Mouse (Mus musculus): ENCODE data around the gene Tcte1.

The Tcte1 gene

GRCm38 (mm10) chr17:45547461-45548190, 24.4 kb downstream of the Tcte1 start:
- DNase-seq (ENCODE audit: low read depth) = no peak

GRCm38 (mm10) chr17:45548541-45549512, 25.6 kb downstream of the Tcte1 start:
- no peak for DNase-seq (ENCODE audit: low read depth)

- DNase-seq (ENCODE audit: low read depth) = no peak
Measured at GRCm38 (mm10) chr17:45549617-45550181, 26.5 kb downstream of the Tcte1 start, which contains the start of gene Tmem151b. Tmem151b (minus strand) TSS chr17:45549677.

GRCm38 (mm10) chr17:45550253-45550652, 27.0 kb downstream of the Tcte1 start:
- no peak for DNase-seq (ENCODE audit: low read depth)

- no peak for DNase-seq (ENCODE audit: low read depth)
Measured at GRCm38 (mm10) chr17:45551249-45551796, 28.1 kb downstream of the Tcte1 start.

- DNase-seq (ENCODE audit: low read depth) = peak; percentile 73
Measured at GRCm38 (mm10) chr17:45551816-45552451, 28.7 kb downstream of the Tcte1 start.

GRCm38 (mm10) chr17:45553065-45553464, 29.8 kb downstream of the Tcte1 start:
- no peak for DNase-seq (ENCODE audit: low read depth)

GRCm38 (mm10) chr17:45554420-45554819, 31.2 kb downstream of the Tcte1 start:
- DNase-seq (ENCODE audit: low read depth) = no peak

GRCm38 (mm10) chr17:45555452-45556106, 32.3 kb downstream of the Tcte1 start, which contains the start of gene Nfkbie:
Nfkbie (plus strand) TSS chr17:45555703.
- peak; percentile 89 for DNase-seq (ENCODE audit: low read depth)

GRCm38 (mm10) chr17:45556107-45556489, 32.9 kb downstream of the Tcte1 start:
- DNase-seq (ENCODE audit: low read depth) = no peak

GRCm38 (mm10) chr17:45556514-45557245, 33.4 kb downstream of the Tcte1 start:
- DNase-seq (ENCODE audit: low read depth) = no peak

GRCm38 (mm10) chr17:45557246-45557824, 34.1 kb downstream of the Tcte1 start:
- no peak for DNase-seq (ENCODE audit: low read depth)

GRCm38 (mm10) chr17:45557998-45558862, 35.0 kb downstream of the Tcte1 start:
- DNase-seq (ENCODE audit: low read depth) = no peak

GRCm38 (mm10) chr17:45559732-45560525, 36.7 kb downstream of the Tcte1 start:
- no peak for DNase-seq (ENCODE audit: low read depth)

GRCm38 (mm10) chr17:45563216-45563615, 40.0 kb downstream of the Tcte1 start:
- DNase-seq (ENCODE audit: low read depth) = no peak

GRCm38 (mm10) chr17:45563655-45564530, 40.7 kb downstream of the Tcte1 start, which contains the start of gene Slc35b2:
Slc35b2 (plus strand) TSS chr17:45563874.
- no peak for DNase-seq (ENCODE audit: low read depth)

GRCm38 (mm10) chr17:45564531-45565084, 41.4 kb downstream of the Tcte1 start:
- no peak for DNase-seq (ENCODE audit: low read depth)

All from c-Kit-positive CD71-positive TER-119-negative erythroid progenitor cells, embryonic 14.5 days (primary cell).